9 mouse cellular contexts compared by ENCODE assay signal in genomic region chr3:87154398-87155287, GRCm38 (mm10). TPM values are rescaled to one million over a fixed set of nuclear protein-coding genes. Genes with fewer than 3 reads are reported as not detected.
DNase-seq lines count a peak whose midpoint lies in the region; ATAC-seq and TF ChIP-seq lines count a peak whose summit lies in the region.
"Had no signal": no experiment of that assay in that cellular context is flagged by ENCODE, and none has a peak within 500 bp of the region (broad histone marks: within the 10 kb centered on the region; RNA-seq: fewer than 3 reads in every experiment).

No protein-coding gene starts in this region.

- no peaks in the 10 kb centered on the region for H3K27me3 ChIP-seq in intestine, embryonic 14.5 days (replicated peaks; ENCODE audit: control insufficient read depth, insufficient read depth, low read length)
- no peaks in the 10 kb centered on the region for H3K27me3 ChIP-seq in intestine, postnatal 0 days (replicated peaks; ENCODE audit: control insufficient read depth, insufficient read depth, low read length)
- H3K27me3 ChIP-seq in embryonic facial prominence, embryonic 10.5 days (replicated peaks; ENCODE audit: low read depth, poor library complexity, severe bottlenecking) = no peaks in the 10 kb centered on the region
- no peaks in the 10 kb centered on the region for H3K27me3 ChIP-seq in hindbrain, embryonic 11.5 days (ENCODE audit: control insufficient read depth, insufficient read depth, low read length)
- H3K27me3 ChIP-seq in midbrain, embryonic 15.5 days (replicated peaks) = no peaks in the 10 kb centered on the region

- no peak overlapping the region for H3K4me2 ChIP-seq in intestine, embryonic 14.5 days (ENCODE audit: low read length)
- H3K4me2 ChIP-seq in intestine, postnatal 0 days (replicated peaks; ENCODE audit: low read depth) = no peak overlapping the region
- H3K4me2 ChIP-seq in hindbrain, embryonic 11.5 days (replicated peaks; ENCODE audit: low read depth, low read length) = no peak overlapping the region
- peak overlapping the region; percentile 16 for H3K4me2 ChIP-seq in midbrain, embryonic 15.5 days

- peak overlapping the region; percentile 57; the same call in 1 of the 2 replicates for H3K27ac ChIP-seq in intestine, embryonic 14.5 days (ENCODE audit: low read depth)
- no peak overlapping the region for H3K27ac ChIP-seq in intestine, postnatal 0 days (ENCODE audit: low read depth, low read length)
- peak overlapping the region; percentile 95 for H3K27ac ChIP-seq in embryonic facial prominence, embryonic 10.5 days (replicated peaks)
- peak overlapping the region; percentile 53 for H3K27ac ChIP-seq in hindbrain, embryonic 11.5 days (ENCODE audit: low read depth, low read length)
- H3K27ac ChIP-seq in midbrain, embryonic 15.5 days = peak overlapping the region; percentile 82

- peaks cover 85% of the 10 kb centered on the region for H3K4me1 ChIP-seq in intestine, embryonic 14.5 days (replicated peaks; ENCODE audit: control insufficient read depth, insufficient read depth, low read length)
- 0 out of 2 replicates have a peak, but pooled peaks cover 6% of the 10 kb centered on the region for H3K4me1 ChIP-seq in intestine, postnatal 0 days (replicated peaks; ENCODE audit: control insufficient read depth, insufficient read depth, low read length)
- H3K4me1 ChIP-seq in embryonic facial prominence, embryonic 10.5 days = peaks cover 98% of the 10 kb centered on the region
- H3K4me1 ChIP-seq in hindbrain, embryonic 11.5 days (replicated peaks; ENCODE audit: control insufficient read depth, insufficient read depth, low read length) = peaks cover 36% of the 10 kb centered on the region
- H3K4me1 ChIP-seq in midbrain, embryonic 15.5 days = peaks cover 80% of the 10 kb centered on the region

- no peak for TF ChIP-seq CTCF in intestine, postnatal 0 days (IDR thresholded peaks at IDR 0.05; ENCODE audit: low read depth)

- no peak overlapping the region for H3K9ac ChIP-seq in intestine, embryonic 14.5 days (ENCODE audit: low read length)
- H3K9ac ChIP-seq in intestine, postnatal 0 days (ENCODE audit: low read depth, low read length) = no peak overlapping the region
- no peak overlapping the region for H3K9ac ChIP-seq in hindbrain, embryonic 11.5 days (ENCODE audit: low read depth, low read length)
- no peak overlapping the region for H3K9ac ChIP-seq in midbrain, embryonic 15.5 days

- no peaks in the 10 kb centered on the region for H3K36me3 ChIP-seq in intestine, embryonic 14.5 days (ENCODE audit: control insufficient read depth, insufficient read depth, low read length)
- H3K36me3 ChIP-seq in intestine, postnatal 0 days (ENCODE audit: control insufficient read depth, insufficient read depth) = no peaks in the 10 kb centered on the region
- H3K36me3 ChIP-seq in embryonic facial prominence, embryonic 10.5 days (replicated peaks) = peaks cover 15% of the 10 kb centered on the region
- H3K36me3 ChIP-seq in hindbrain, embryonic 11.5 days (ENCODE audit: control insufficient read depth, insufficient read depth, low read length) = no peaks in the 10 kb centered on the region
- no peaks in the 10 kb centered on the region for H3K36me3 ChIP-seq in midbrain, embryonic 15.5 days (replicated peaks)

- no peak for ATAC-seq in intestine, embryonic 14.5 days (replicated peaks; ENCODE audit: low FRiP score, low TSS enrichment, low read depth)
- no peak for ATAC-seq in intestine, postnatal 0 days
- ATAC-seq in hindbrain, embryonic 11.5 days (ENCODE audit: low FRiP score) = no peak
- ATAC-seq in midbrain, embryonic 15.5 days (replicated peaks) = peak; percentile 57

- DNase-seq in intestine, embryonic 14.5 days (ENCODE audit: low spot score) = no peak
- no peak for DNase-seq in embryonic facial prominence, embryonic 10.5 days (ENCODE audit: low spot score)
- DNase-seq in hindbrain, embryonic 11.5 days (ENCODE audit: low spot score) = no peak
- no peak for DNase-seq in frontal cortex, postnatal 25 days (ENCODE audit: low spot score in 2 of 2)
- no peak for DNase-seq in testis, postnatal 14 days (ENCODE audit: low spot score)
- DNase-seq in kidney, postnatal 4 days = no peak
- DNase-seq: lung, postnatal 4 days had no signal

- whole genome bisulfite sequencing in intestine, embryonic 14.5 days = 45% methylated on average over 15 of the region's 15 CpGs
- 61% methylated on average over 15 of the region's 15 CpGs for WGBS in intestine, postnatal 0 days
- WGBS in embryonic facial prominence, embryonic 10.5 days = 39% methylated on average over 15 of the region's 15 CpGs
- 29% methylated on average over 15 of the region's 15 CpGs for WGBS in hindbrain, embryonic 11.5 days
- WGBS in midbrain, embryonic 15.5 days = 11% methylated on average over 15 of the region's 15 CpGs

- no peaks in the 10 kb centered on the region for H3K9me3 ChIP-seq in intestine, embryonic 14.5 days (ENCODE audit: control insufficient read depth, low read length)
- H3K9me3 ChIP-seq in intestine, postnatal 0 days (ENCODE audit: control insufficient read depth) = no peaks in the 10 kb centered on the region
- H3K9me3 ChIP-seq in embryonic facial prominence, embryonic 10.5 days = no peaks in the 10 kb centered on the region
- H3K9me3 ChIP-seq in hindbrain, embryonic 11.5 days (ENCODE audit: control insufficient read depth, low read length) = no peaks in the 10 kb centered on the region
- H3K9me3 ChIP-seq in midbrain, embryonic 15.5 days = no peaks in the 10 kb centered on the region

- H3K4me3 ChIP-seq in intestine, embryonic 14.5 days (ENCODE audit: low read depth, low read length) = no peak overlapping the region
- H3K4me3 ChIP-seq in intestine, postnatal 0 days (ENCODE audit: low read depth, low read length) = no peak overlapping the region
- no peak overlapping the region for H3K4me3 ChIP-seq in embryonic facial prominence, embryonic 10.5 days
- H3K4me3 ChIP-seq in hindbrain, embryonic 11.5 days (ENCODE audit: low read depth, low read length) = no peak overlapping the region
- no peak overlapping the region for H3K4me3 ChIP-seq in midbrain, embryonic 15.5 days

RNA-seq across cellular contexts. Expression of gene Kirrel, which starts 19.9 kb away (rescaled TPM):
- polyA plus RNA-seq in intestine, embryonic 14.5 days (2014; fragmentation: Nextera tagmentation; extraction: Ambion mirVana) = 10.1 and 10.8 TPM in 2 replicates
- polyA plus RNA-seq in intestine, postnatal 0 days (2015; fragmentation: Nextera tagmentation; extraction: Ambion mirVana) = 3.8 and 4.4 TPM in 2 replicates
- 17.4 and 18.4 TPM in 2 replicates for polyA plus RNA-seq in embryonic facial prominence, embryonic 10.5 days (2016; fragmentation: Nextera tagmentation; extraction: Ambion mirVana)
- 7.3 and 11.5 TPM in 2 replicates for polyA plus RNA-seq in hindbrain, embryonic 11.5 days (2014; fragmentation: Nextera tagmentation; extraction: Ambion mirVana)
- polyA plus RNA-seq in midbrain, embryonic 15.5 days (2015; fragmentation: Nextera tagmentation; extraction: Ambion mirVana) = 7.4 and 8.3 TPM in 2 replicates
